Mouse (Mus musculus) left cerebral cortex, adult 2 months (tissue): ENCODE data around the gene Spin2e. TPM values are rescaled to one million over a fixed set of nuclear protein-coding genes. Genes with fewer than 3 reads are reported as not detected.
"Not testable (repeated sequence)": the region's sequence is repeated elsewhere in the genome, so short reads cannot be mapped to it uniquely, and the experiment has no call there.

ENCODE experiments used
- DNase-seq, 2 experiments: peaks; one replicate each; pipeline ENCODE4 v3.0.0; 2021 to 2022; ENCODE audit warnings: low spot score in 2 of 2, mixed read lengths in 1 of 2; ENCODE audit errors: extremely low spot score in 1 of 2
- H3K27ac ChIP-seq: fragments of 200-600 bp; 2 replicates; pipeline ENCODE4 v1.8.1; 2022
- H3K4me3 ChIP-seq: fragments of 200-600 bp; 2 replicates; pipeline ENCODE4 v1.8.1; 2022
- intact Hi-C: fragments of 180-260 bp; cut with DNase I; formaldehyde crosslinking; loops from one replicate; pipeline ENCODE4 v1.15.1; 2025
- long read RNA-seq, 2 experiments: library from polyadenylated mRNA; stranded (forward); transcript quantifications; one replicate each; pipeline ENCODE4 v2.0.0; 2021; ENCODE audit warnings: borderline mapping rate in 2 of 2
- total RNA-seq, 2 experiments: library from RNA; stranded (reverse); gene quantifications; 2 replicates each; pipeline ENCODE4 v1.2.3; 2021

The Spin2e gene
- total RNA-seq, result not detected
- long read RNA-seq, experiment 1, result 0 reads
- long read RNA-seq, experiment 2, result 0 reads

- H3K4me3 ChIP-seq, DNase-seq, intact Hi-C loops, H3K27ac ChIP-seq: not testable (repeated sequence)
Measured at GRCm38 (mm10) chrX:31618820-31619219, at the start of gene Spin2e. Gene Spin2e, minus strand, starts transcription at chrX:31618920.

GRCm38 (mm10) chrX:31574183-31574582, 44.5 kb downstream of the Spin2e start, which contains the start of gene Gm21883:
Gene Gm21883, minus strand, starts transcription at chrX:31574283.
- H3K27ac ChIP-seq, H3K4me3 ChIP-seq, intact Hi-C loops, DNase-seq: not testable (repeated sequence)

Other genes starting within 250 kb of the Spin2e start
- not detected for gene Btbd35f19, start 235.0 kb downstream of the Spin2e start, total RNA-seq
- not detected for gene Gm21883, start 44.6 kb downstream of the Spin2e start, total RNA-seq
- not detected for gene Btbd35f25, start 98.2 kb upstream of the Spin2e start, total RNA-seq